Mouse (Mus musculus): ENCODE results near the gene Axin2. TPM values are rescaled to one million over a fixed set of nuclear protein-coding genes. Genes with fewer than 3 reads are reported as not detected.

The Axin2 gene
- total and polyA plus RNA-seq, 3 experiments, result 14.2 to 29.9 (median 16.6) TPM

GRCm38 (mm10) chr11:108980530-108980929, 60.4 kb downstream of the Axin2 start:
- TF ChIP-seq MAZ (IDR thresholded peaks at IDR 0.05; ENCODE audit: low read depth, low read length) (no peak), MAFK (IDR thresholded peaks at IDR 0.05; ENCODE audit: insufficient replicate concordance, low read length) (no peak), HCFC1 (IDR thresholded peaks at IDR 0.05; ENCODE audit: low read depth, low read length) (no peak), ZKSCAN1 (IDR thresholded peaks at IDR 0.05; ENCODE audit: borderline replicate concordance, low read depth, low read length) (no peak), NELFE (IDR thresholded peaks at IDR 0.05; ENCODE audit: low read depth, low read length) (no peak), SMC3 (IDR thresholded peaks at IDR 0.05; ENCODE audit: low read depth, low read length) (no peak), JUND (conservative IDR thresholded peaks at IDR 0.05; ENCODE audit: low read depth, low read length) (no peak), POLR2AphosphoS2 (IDR thresholded peaks at IDR 0.05; ENCODE audit: low read depth, low read length) (no peak), USF2 (conservative IDR thresholded peaks at IDR 0.05; ENCODE audit: low read depth, low read length) (no peak), PAX5 (IDR thresholded peaks at IDR 0.05; ENCODE audit: low read length) (no peak), MYC (IDR thresholded peaks at IDR 0.05; ENCODE audit: low read depth, low read length) (no peak), RCOR1 (conservative IDR thresholded peaks at IDR 0.05; ENCODE audit: low read depth, low read length) (no peak), SIN3A (IDR thresholded peaks at IDR 0.05; ENCODE audit: low read length) (no peak)
- in situ Hi-C loops (cut with MboI; ENCODE audit: low pct_ligation_motif_present, low pct_unique_long_range_greater_than_20kb, low sequenced_read_pairs), result no loop called here

DNA sequence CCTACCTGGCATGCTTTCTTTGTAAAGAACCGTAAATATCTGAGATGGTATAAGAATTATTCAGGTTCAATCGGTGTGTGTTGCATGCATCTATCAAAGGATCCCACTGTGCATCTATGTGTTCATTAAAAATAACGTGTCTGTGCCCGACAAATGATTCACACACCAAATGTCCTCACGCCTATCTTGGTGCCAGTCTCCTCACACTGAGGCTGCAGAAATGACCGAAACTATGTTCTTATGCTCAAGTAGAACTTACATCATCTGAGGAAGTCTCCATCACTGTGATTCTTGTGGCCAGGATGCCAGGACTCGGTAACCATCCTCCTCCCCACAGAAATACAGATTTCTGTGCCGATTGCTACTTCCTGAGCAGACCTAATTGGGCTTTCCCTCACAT, 60.9 kb downstream of the Axin2 start:
- dilution Hi-C loops (cut with MboI; ENCODE audit: extremely low pct_ligation_motif_present, extremely low pct_unique_long_range_greater_than_20kb, low sequenced_read_pairs) (no loop called here), in situ Hi-C loops (cut with MboI; ENCODE audit: low pct_ligation_motif_present, low pct_unique_long_range_greater_than_20kb, low sequenced_read_pairs) (no loop called here)
- no peaks in the 10 kb centered on the region for H3K9me3 ChIP-seq (replicated peaks; ENCODE audit: low read length)

More at GRCm38 (mm10) chr11:108980530-108980929, 60.4 kb downstream of the Axin2 start:
- no peak for DNase-seq (ENCODE audit: extremely low read depth)
- no peaks in the 10 kb centered on the region for H3K36me3 ChIP-seq (replicated peaks in 1 of 2; ENCODE audit: control insufficient read depth in 1 of 2, insufficient read depth in 1 of 2, low read length in 1 of 2)
- H3K4me3 ChIP-seq (replicated peaks in 1 of 3; ENCODE audit: low read depth in 2 of 3, low read length in 2 of 3, poor library complexity in 1 of 3), result no peak overlapping the region
- H3K79me2 ChIP-seq (replicated peaks; ENCODE audit: control insufficient read depth, extremely low read depth, insufficient read depth, poor library complexity, severe bottlenecking), result no peaks in the 10 kb centered on the region
- H3K4me2 ChIP-seq (ENCODE audit: insufficient read depth, low read depth, poor library complexity, severe bottlenecking), result no peak overlapping the region
- H3K27me3 ChIP-seq (replicated peaks), result no peaks in the 10 kb centered on the region
- dilution Hi-C loops (cut with MboI; ENCODE audit: extremely low pct_ligation_motif_present, extremely low pct_unique_long_range_greater_than_20kb, low sequenced_read_pairs), result no loop called here
- H3K27ac ChIP-seq (ENCODE audit: insufficient read depth, low read depth), result no peak overlapping the region
- H3K9me3 ChIP-seq (replicated peaks; ENCODE audit: low read length), result no peaks in the 10 kb centered on the region
- peaks cover 10 to 58% of the 10 kb centered on the region in 2 experiments for H3K4me1 ChIP-seq (ENCODE audit: control insufficient read depth in 1 of 2, insufficient read depth in 2 of 2)
- no peak overlapping the region for H3K9ac ChIP-seq (ENCODE audit: insufficient read depth, low read depth)

More for the DNA sequence above, 60.9 kb downstream of the Axin2 start:
- Histone ChIP-seq H3K9ac (ENCODE audit: insufficient read depth, low read depth) (no peak overlapping the region), H3K36me3 (replicated peaks in 1 of 2; ENCODE audit: control insufficient read depth in 1 of 2, insufficient read depth in 1 of 2, low read length in 1 of 2) (no peaks in the 10 kb centered on the region), H3K4me2 (ENCODE audit: insufficient read depth, low read depth, poor library complexity, severe bottlenecking) (no peak overlapping the region), H3K27ac (ENCODE audit: insufficient read depth, low read depth) (no peak overlapping the region), H3K4me1 (ENCODE audit: control insufficient read depth in 1 of 2, insufficient read depth in 2 of 2) (peaks cover 9 to 55% of the 10 kb centered on the region in 2 experiments), H3K79me2 (replicated peaks; ENCODE audit: control insufficient read depth, extremely low read depth, insufficient read depth, poor library complexity, severe bottlenecking) (no peaks in the 10 kb centered on the region), H3K27me3 (replicated peaks) (no peaks in the 10 kb centered on the region), H3K4me3 (replicated peaks in 1 of 3; ENCODE audit: low read depth in 2 of 3, low read length in 2 of 3, poor library complexity in 1 of 3) (no peak overlapping the region)
- no peak for TF ChIP-seq USF2 (conservative IDR thresholded peaks at IDR 0.05; ENCODE audit: low read depth, low read length)
- no peak for TF ChIP-seq POLR2A (IDR thresholded peaks at IDR 0.05; ENCODE audit: low read depth, low read length)
- TF ChIP-seq MAFK (IDR thresholded peaks at IDR 0.05; ENCODE audit: insufficient replicate concordance, low read length), result no peak
- no peak for TF ChIP-seq MEF2A (IDR thresholded peaks at IDR 0.05; ENCODE audit: borderline replicate concordance, low read depth, low read length)
- TF ChIP-seq CHD1 (IDR thresholded peaks at IDR 0.05; ENCODE audit: low read depth, low read length), result no peak
- TF ChIP-seq POLR2AphosphoS2 (IDR thresholded peaks at IDR 0.05; ENCODE audit: low read depth, low read length), result no peak
- TF ChIP-seq ZMIZ1 (IDR thresholded peaks at IDR 0.05; ENCODE audit: low read depth, low read length), result no peak
- no peak for TF ChIP-seq MAZ (IDR thresholded peaks at IDR 0.05; ENCODE audit: low read depth, low read length)
- no peak for TF ChIP-seq RAD21 (IDR thresholded peaks at IDR 0.05; ENCODE audit: low read depth, low read length)
- TF ChIP-seq TBP (conservative IDR thresholded peaks at IDR 0.05; ENCODE audit: low read depth, low read length), result no peak
- TF ChIP-seq ZC3H11A (IDR thresholded peaks at IDR 0.05; ENCODE audit: low read depth, low read length), result no peak
- no peak for TF ChIP-seq IRF4 (IDR thresholded peaks at IDR 0.05; ENCODE audit: low read depth, low read length)
- TF ChIP-seq GABPA (IDR thresholded peaks at IDR 0.05; ENCODE audit: insufficient replicate concordance, low read depth, low read length), result no peak
- TF ChIP-seq USF1 (IDR thresholded peaks at IDR 0.05; ENCODE audit: low read depth, low read length), result no peak
- no peak for TF ChIP-seq MYC (IDR thresholded peaks at IDR 0.05; ENCODE audit: low read depth, low read length)
- TF ChIP-seq UBTF (IDR thresholded peaks at IDR 0.05; ENCODE audit: low read depth, low read length), result no peak
- no peak for TF ChIP-seq JUND (conservative IDR thresholded peaks at IDR 0.05; ENCODE audit: low read depth, low read length)
- TF ChIP-seq KAT2A (IDR thresholded peaks at IDR 0.05; ENCODE audit: insufficient replicate concordance, low read length), result no peak
- TF ChIP-seq SIN3A (IDR thresholded peaks at IDR 0.05; ENCODE audit: low read length), result no peak
- TF ChIP-seq E2F4 (IDR thresholded peaks at IDR 0.05; ENCODE audit: insufficient replicate concordance, low read depth, low read length), result no peak
- DNase-seq (ENCODE audit: extremely low read depth), result no peak
